Mouse (Mus musculus) ES-Bruce4 (cell line): ENCODE measurements around the gene Arid5b.

Source experiments
- CTCF ChIP-seq: IDR thresholded peaks from one replicate; pipeline ENCODE4 v1.8.1; 2011; ENCODE audit warnings: low read depth, low read length
- POLR2A ChIP-seq: IDR thresholded peaks from one replicate; pipeline ENCODE4 v1.8.1; 2011; ENCODE audit warnings: low read length; ENCODE audit not compliant: insufficient read depth

DNA sequence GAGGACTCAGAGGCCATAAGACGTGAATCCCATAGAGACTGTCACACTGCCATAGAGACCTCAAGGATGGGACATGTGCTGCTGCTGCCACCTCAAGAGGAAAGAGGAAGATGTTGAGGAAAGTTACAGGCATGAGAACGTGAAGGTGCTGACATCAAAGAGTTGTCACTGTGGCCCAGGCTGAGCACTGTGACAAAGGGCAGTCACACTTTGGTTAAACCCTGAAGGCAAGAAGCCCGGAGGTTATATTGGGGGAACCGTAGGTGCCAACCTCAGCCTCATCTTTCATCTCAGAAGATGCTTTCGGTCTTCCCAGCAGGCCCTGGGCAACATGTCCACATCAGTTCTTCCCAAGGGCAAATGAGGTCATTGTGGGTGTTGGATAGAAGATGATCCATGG lies 79.1 kb downstream of the Arid5b start:
- no peak for TF ChIP-seq POLR2A
- no peak for TF ChIP-seq CTCF
